Mouse (Mus musculus) ovary, adult 18-20 months (tissue): Measurements from ENCODE around the gene Gm17677.

Source experiments
- DNase-seq: peaks from one replicate; pipeline ENCODE4 v3.0.0; 2022; ENCODE audit warnings: low spot score, mixed read lengths

Gene Gm17677

DNA sequence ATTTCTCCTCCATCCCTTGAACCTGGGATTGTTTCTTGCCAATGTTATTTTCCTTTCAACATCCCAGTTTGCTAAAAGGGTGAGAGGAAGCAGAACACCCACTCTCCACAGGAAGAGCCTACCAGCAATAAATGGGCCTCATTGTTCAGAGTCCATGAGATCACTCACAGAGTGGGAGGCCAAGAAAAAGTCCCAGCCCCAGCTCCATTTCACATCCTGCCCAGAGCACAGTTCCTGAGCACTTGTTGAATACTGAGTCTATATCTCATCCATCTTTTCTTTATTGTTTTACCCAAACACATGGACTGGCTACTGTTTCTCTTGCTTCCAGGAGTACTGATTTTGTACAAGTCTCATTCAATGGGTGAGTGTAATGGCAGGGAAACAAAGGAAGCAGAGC is at the start of gene Gm17677:
Gene Gm17677, plus strand, starts transcription at position 301 of the 400 bp plus-strand sequence.
- no peak for DNase-seq

GRCm38 (mm10) chr9:35691924-35692323 is 48.9 kb upstream of the Gm17677 start:
- DNase-seq = no peak

DNA sequence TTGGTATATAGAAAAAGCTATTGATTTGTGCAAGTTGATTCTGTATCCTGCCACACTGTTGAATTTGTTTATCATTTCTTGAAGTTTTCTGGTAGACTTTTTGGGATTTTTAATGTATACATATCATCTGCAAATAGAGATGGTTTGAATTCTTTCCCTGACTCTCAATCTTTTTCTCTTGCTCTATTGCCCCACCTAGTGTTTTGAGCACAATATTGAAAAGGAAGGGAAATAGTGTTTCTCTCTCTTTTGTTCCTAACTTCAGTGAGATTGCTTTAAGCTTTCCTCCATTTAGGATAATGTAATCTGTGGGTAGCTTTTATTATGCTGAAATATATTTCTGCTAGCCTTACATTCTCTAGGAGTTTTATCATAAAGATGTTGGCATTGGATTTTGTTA is 33.6 kb upstream of the Gm17677 start:
- no peak for DNase-seq

- DNase-seq = no peak
Measured at GRCm38 (mm10) chr9:35756843-35757242, 16.0 kb downstream of the Gm17677 start.

DNA sequence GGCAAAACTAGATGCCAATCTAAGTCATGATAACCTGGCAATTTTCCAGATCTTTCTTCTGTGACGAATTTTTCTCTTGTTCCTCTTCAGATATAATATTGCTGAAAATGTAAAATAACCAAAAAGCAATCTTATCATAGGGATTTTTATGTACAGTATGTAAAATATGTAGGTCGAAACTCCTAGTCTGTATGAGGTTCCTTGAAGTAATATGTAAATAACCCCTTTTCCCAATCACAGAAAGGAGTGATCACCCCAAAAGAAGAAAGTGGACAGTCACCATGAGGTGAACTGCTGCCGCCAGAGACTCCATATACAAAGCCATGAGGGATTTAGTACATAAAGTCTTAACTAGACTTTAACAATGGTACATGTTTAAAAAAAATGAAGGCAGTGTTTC is 37.2 kb downstream of the Gm17677 start, which contains the start of gene Gm17727:
Gene Gm17727, minus strand, starts transcription at position 101 of the 400 bp plus-strand sequence.
- no peak for DNase-seq

- DNase-seq = no peak
Measured at GRCm38 (mm10) chr9:35790001-35790400, 49.2 kb downstream of the Gm17677 start, which contains the start of the genes Gm27235 and D730048I06Rik. Gene Gm27235, minus strand, starts transcription at chr9:35790101. Gene D730048I06Rik, minus strand, starts transcription at chr9:35790112.
